Mouse (Mus musculus) G1E (cell line): Measurements from ENCODE around the gene Per3. TPM values are rescaled to one million over a fixed set of nuclear protein-coding genes. Genes with fewer than 3 reads are reported as not detected.

ENCODE experiments used
- ATAC-seq: 2 replicates; pipeline ENCODE4 v1.8.0; 2016; ENCODE audit warnings: mild to moderate bottlenecking; ENCODE audit not compliant: insufficient number of reproducible peaks, poor library complexity, low FRiP score, severe bottlenecking; ENCODE audit errors: extremely low read depth
- DNase-seq: peaks from one replicate; pipeline ENCODE4 v3.0.0; 2012; ENCODE audit warnings: low spot score
- H3K27me3 ChIP-seq: 2 replicates; pipeline ENCODE4 v1.6.1; 2012; ENCODE audit warnings: mild to moderate bottlenecking, low read length, inconsistent platforms; ENCODE audit not compliant: insufficient read depth
- H3K36me3 ChIP-seq: replicated peaks from 2 replicates; pipeline ENCODE3; 2012; ENCODE audit warnings: mild to moderate bottlenecking, inconsistent platforms
- H3K4me1 ChIP-seq: 2 replicates; pipeline ENCODE4 v1.6.1; 2012; ENCODE audit warnings: low read depth, low read length, inconsistent platforms, mixed read lengths; ENCODE audit not compliant: insufficient read depth
- H3K4me3 ChIP-seq: 2 replicates; pipeline ENCODE4 v1.5.1; 2012; ENCODE audit warnings: low read depth, mild to moderate bottlenecking, inconsistent platforms, low read length, moderate library complexity, mixed read lengths
- H3K9me3 ChIP-seq: replicated peaks from 2 replicates; pipeline ENCODE4 v1.6.1; 2012; ENCODE audit warnings: inconsistent platforms
- CTCF ChIP-seq: IDR thresholded peaks from 2 replicates; pipeline ENCODE4 v1.5.1; 2012; ENCODE audit warnings: low read depth, low read length, inconsistent platforms, mixed read lengths
- GATA1 ChIP-seq: IDR thresholded peaks from 2 replicates; pipeline ENCODE4 v1.6.1; 2012; ENCODE audit warnings: borderline replicate concordance, low read length, inconsistent platforms, mixed read lengths
- GATA2 ChIP-seq: IDR thresholded peaks from 2 replicates; pipeline ENCODE4 v1.6.1; 2012; ENCODE audit warnings: low read depth, low read length, inconsistent platforms, borderline replicate concordance
- POLR2AphosphoS5 ChIP-seq: IDR thresholded peaks from 2 replicates; pipeline ENCODE4 v1.6.1; 2012; ENCODE audit warnings: low read depth, low read length, inconsistent platforms; ENCODE audit not compliant: insufficient replicate concordance
- TAL1 ChIP-seq: conservative IDR thresholded peaks from 2 replicates; pipeline ENCODE4 v1.6.1; 2012; ENCODE audit warnings: low read depth, low read length, inconsistent platforms, mixed read lengths
- polyA plus RNA-seq: library from polyadenylated mRNA; stranded (reverse); fragments of >175 nt; gene quantifications from 2 replicates; pipeline ENCODE4 v1.2.3, GENCODE M21; 2012
- total RNA-seq, 2 experiments: library from RNA; stranded (forward) in 1 of 2; stranded (reverse) in 1 of 2; fragments of 200-1000 nt in 1 of 2; fragments of >200 nt in 1 of 2; fragmentation: Nextera tagmentation in 1 of 2; gene quantifications; 2 replicates each; pipeline ENCODE4 v1.2.3; 2014 to 2017

The Per3 gene
- total and polyA plus RNA-seq, 3 experiments, result 1.6 to 8.3 (median 3.3) TPM

- Histone ChIP-seq H3K36me3 (no peaks in the 10 kb centered on the region), H3K9me3 (no peaks in the 10 kb centered on the region), H3K4me1 (no peaks in the 10 kb centered on the region), H3K27me3 (no peaks in the 10 kb centered on the region), H3K4me3 (no peak overlapping the region)
- DNase-seq, result no peak
- ATAC-seq, result peak; percentile 22; the same call in 1 of the 2 replicates
- TF ChIP-seq TAL1 (no peak), CTCF (peak; percentile 69)
Observed at GRCm38 (mm10) chr4:151006945-151007344, 37.5 kb downstream of the Per3 start.

DNA sequence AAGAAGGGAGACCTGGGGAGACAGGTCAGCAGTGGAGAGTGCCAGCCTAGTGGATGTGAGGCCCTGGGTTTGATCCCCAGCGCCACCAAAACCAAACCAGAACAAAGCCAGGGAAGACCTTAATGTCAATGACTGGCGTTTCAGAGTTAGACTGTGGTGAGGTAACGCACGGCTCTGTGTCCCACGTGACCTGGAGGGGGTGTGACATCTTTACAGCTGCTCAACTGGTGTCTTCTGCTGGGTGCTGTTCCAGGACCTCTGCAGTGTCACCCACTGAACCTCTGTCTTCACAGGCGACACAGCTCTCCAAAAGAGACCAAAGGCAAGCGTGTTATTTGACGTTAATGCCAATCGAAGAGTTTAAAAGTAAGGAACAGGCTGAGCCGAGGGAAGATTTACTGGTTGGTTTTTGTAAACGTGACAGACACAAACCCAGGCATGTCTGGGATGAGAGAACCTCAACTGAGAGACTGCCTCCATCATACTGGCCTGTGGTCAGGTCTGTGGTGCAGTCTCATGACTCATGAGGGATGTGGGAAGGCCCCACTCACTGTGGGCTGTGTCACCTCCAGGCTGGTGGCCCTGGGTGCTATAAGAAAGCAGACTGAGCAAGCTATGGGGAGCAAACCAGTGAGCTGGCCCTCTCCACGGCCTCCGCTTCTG is 38.7 kb downstream of the Per3 start:
- Histone ChIP-seq H3K4me3 (no peak overlapping the region), H3K4me1 (no peaks in the 10 kb centered on the region), H3K27me3 (no peaks in the 10 kb centered on the region), H3K9me3 (no peaks in the 10 kb centered on the region), H3K36me3 (no peaks in the 10 kb centered on the region)
- ATAC-seq (no peak), DNase-seq (no peak)
- TF ChIP-seq CTCF (no peak), POLR2AphosphoS5 (no peak), GATA2 (no peak), GATA1 (no peak), TAL1 (no peak)

GRCm38 (mm10) chr4:151001397-151001796 is 43.1 kb downstream of the Per3 start:
- Histone ChIP-seq H3K9me3 (no peaks in the 10 kb centered on the region), H3K36me3 (no peaks in the 10 kb centered on the region), H3K4me1 (no peaks in the 10 kb centered on the region), H3K27me3 (no peaks in the 10 kb centered on the region; the same call in 1 of the 2 replicates), H3K4me3 (no peak overlapping the region)
- no peak for TF ChIP-seq GATA2
- no peak for TF ChIP-seq GATA1
- no peak for TF ChIP-seq POLR2AphosphoS5
- no peak for TF ChIP-seq CTCF
- ATAC-seq (no peak), DNase-seq (no peak)

- DNase-seq (no peak), ATAC-seq (no peak)
- TF ChIP-seq POLR2AphosphoS5 (no peak), GATA2 (no peak), CTCF (no peak), GATA1 (no peak), TAL1 (no peak)
- no peak overlapping the region for H3K4me3 ChIP-seq
- no peaks in the 10 kb centered on the region for H3K36me3 ChIP-seq
- H3K4me1 ChIP-seq, result no peaks in the 10 kb centered on the region
- no peaks in the 10 kb centered on the region for H3K9me3 ChIP-seq
- H3K27me3 ChIP-seq, result no peaks in the 10 kb centered on the region; the same call in 1 of the 2 replicates
Observed at GRCm38 (mm10) chr4:150998626-150999025, 45.8 kb downstream of the Per3 start.

GRCm38 (mm10) chr4:150996797-150997196 is 47.7 kb downstream of the Per3 start, which contains the start of gene Uts2:
Uts2 (plus strand) TSS chr4:150997097.
- DNase-seq, result no peak
- H3K36me3 ChIP-seq, result no peaks in the 10 kb centered on the region
- no peak for TF ChIP-seq CTCF
- TF ChIP-seq GATA1, result no peak
- TF ChIP-seq TAL1, result no peak
- no peak for TF ChIP-seq POLR2AphosphoS5
- TF ChIP-seq GATA2, result no peak
- ATAC-seq, result no peak
- H3K9me3 ChIP-seq, result 0 out of 2 replicates have a peak, but pooled peaks cover 2% of the 10 kb centered on the region
- H3K4me1 ChIP-seq, result no peaks in the 10 kb centered on the region
- no peaks in the 10 kb centered on the region; the same call in 1 of the 2 replicates for H3K27me3 ChIP-seq
- H3K4me3 ChIP-seq, result no peak within 1 kb of the TSS

DNA sequence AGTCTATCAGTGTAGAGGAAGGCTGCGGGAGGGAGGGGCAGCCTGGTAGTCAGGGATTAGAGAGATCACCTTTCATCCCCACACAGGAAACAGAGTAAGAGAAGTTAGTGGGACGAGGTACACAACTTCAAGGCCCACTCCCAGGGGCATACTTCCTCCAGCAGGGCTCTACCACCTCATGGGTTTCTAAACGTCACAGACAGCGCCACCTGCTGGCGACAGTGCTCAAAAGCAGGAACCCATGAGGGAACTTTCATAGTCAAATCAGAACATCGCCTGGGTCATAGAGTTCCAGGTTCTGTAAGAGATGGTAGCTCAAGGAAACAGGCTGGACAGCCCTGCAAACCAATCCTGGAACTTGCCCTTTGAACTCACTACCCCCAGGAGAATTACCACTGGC is 54.3 kb downstream of the Per3 start:
- no peaks in the 10 kb centered on the region for H3K27me3 ChIP-seq
- H3K4me3 ChIP-seq, result no peak overlapping the region
- ATAC-seq, result no peak
- H3K9me3 ChIP-seq, result peaks cover 4% of the 10 kb centered on the region; the same call in 1 of the 2 replicates
- H3K36me3 ChIP-seq, result no peaks in the 10 kb centered on the region
- no peak for DNase-seq
- TF ChIP-seq CTCF (peak; percentile 19; the same call in 1 of the 2 replicates), GATA1 (no peak)
- H3K4me1 ChIP-seq, result no peaks in the 10 kb centered on the region

- no peak for DNase-seq
- H3K36me3 ChIP-seq, result no peaks in the 10 kb centered on the region
- no peaks in the 10 kb centered on the region for H3K4me1 ChIP-seq
- no peak for TF ChIP-seq POLR2AphosphoS5
- TF ChIP-seq GATA1, result no peak
- TF ChIP-seq GATA2, result no peak
- no peak for TF ChIP-seq TAL1
- no peak for TF ChIP-seq CTCF
- H3K27me3 ChIP-seq, result no peaks in the 10 kb centered on the region
- H3K4me3 ChIP-seq, result no peak overlapping the region
- no peaks in the 10 kb centered on the region for H3K9me3 ChIP-seq
- ATAC-seq, result no peak
Observed at GRCm38 (mm10) chr4:150980153-150980552, 64.3 kb downstream of the Per3 start.
